Mouse (Mus musculus) cerebellum, adult 11 months (tissue): ENCODE measurements around the gene Pcolce.
"Not testable (repeated sequence)": the region's sequence is repeated elsewhere in the genome, so short reads cannot be mapped to it uniquely, and the experiment has no call there.

Experiments used
- DNase-seq: peaks from one replicate; pipeline ENCODE4 v3.0.0; 2022

Pcolce gene

DNA sequence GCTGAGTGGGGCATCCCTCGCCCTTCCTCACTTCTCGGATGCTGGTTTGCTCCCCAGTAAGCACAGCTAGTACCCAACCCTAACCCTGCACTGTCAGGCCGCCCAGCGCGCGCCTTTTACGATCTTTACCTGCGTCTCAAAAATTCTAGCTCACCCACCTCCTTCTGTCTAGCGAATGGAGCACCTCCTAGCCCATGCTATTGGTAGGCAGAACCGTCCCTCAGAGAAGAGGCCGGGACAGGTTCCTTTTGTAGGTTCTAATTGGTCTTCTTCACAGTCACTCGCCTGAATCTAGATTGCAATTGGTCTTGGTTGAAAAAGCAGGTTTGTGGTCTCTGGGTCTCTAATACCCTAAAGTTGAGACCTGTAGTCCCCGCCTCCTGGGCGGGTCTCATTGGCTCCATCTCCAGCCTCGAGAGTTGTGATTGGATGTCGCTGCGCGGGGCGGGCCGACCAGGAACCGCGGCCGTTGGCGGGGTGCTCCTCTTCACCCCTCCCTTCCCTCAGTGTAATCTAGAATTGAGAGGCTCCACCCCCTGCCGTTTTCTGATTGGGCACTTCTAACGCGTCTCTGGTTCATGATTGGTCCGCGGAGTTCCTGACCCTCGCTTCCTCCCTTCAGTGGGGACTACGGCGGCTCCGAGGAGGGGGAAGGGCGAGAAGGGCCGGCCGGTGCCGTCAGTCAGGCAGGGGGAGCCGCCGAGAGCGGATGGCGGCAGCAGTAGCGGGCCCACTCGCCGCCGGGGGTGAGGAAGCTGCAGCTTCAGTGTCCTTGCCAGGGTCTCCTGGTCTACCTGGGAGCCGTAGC lies 15.1 kb upstream of the Pcolce start, which contains the start of the genes Fbxo24, Lrch4 and Gm20605:
Fbxo24 (minus strand) TSS at position 505 of the 808 bp plus-strand sequence.
Lrch4 (plus strand) TSS at position 624 of the 808 bp plus-strand sequence.
Gm20605 (plus strand) TSS at position 678 of the 808 bp plus-strand sequence.
- peak; percentile 99 for DNase-seq

DNA sequence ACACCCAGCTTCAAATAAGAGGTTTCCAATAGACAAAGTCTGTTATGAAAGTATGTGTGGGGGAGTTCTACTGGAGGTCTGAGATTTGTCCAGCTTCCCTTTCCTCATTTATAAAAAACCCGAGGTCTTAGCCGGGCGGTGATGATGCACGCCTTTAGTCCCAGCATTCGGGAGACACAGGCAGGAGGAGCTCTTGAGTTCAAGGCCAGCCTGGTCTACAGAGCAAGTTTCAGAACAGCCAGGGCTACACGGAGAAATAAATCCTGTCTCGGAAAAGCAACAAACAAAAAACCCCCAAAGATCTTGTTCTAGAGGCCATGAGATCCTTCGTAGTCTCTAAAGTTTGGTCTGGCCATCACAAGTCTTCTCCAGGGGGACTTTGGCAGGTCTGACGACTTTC lies 14.4 kb upstream of the Pcolce start:
- no peak for DNase-seq

DNA sequence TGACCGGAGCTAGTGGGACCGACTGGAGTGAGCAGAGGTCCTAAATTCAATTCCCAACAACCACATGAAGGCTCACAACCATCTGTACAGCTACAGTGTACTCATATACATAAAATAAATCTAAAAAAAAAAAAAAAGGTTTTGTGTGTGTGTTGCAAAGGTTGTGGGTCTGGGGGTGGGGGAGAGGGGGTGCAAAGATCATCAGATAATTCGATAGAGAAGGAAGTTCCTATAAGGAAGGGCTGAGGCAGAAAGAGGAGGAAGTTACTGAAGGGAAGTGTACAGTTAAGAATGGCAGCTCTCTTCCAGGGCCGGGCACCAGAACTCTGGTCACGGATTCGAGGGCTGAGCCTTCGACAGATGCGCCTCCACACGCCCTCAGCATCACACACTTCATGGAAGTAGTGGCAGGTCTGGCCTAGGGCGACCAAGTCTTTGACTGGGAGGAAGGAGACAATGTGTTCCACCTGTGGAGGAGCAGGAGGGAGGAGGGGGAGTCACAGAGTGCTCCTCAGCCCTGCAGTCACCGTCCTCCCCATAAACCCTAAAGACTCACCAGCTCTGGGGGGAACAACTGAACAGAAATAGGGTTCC lies 10.4 kb upstream of the Pcolce start:
- no peak for DNase-seq

DNA sequence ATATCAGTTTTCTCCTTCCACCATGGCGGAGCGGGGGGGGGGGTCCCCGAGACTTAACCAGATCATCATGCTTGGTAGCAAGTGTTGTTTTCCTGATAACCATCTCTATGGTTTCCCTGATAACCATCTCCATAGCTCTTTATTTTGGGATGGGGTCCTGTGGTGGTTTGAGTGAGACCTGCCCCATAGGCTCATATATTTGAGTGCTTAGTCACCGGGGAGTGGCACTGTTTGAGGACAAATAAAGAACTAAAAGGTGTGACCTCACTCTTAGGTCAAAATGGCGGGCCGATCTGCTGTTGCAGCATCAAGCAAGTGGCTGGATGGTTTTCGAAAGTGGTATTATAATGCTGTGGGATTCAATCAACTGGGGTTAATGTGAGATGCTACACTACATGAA lies 1.8 kb upstream of the Pcolce start:
- no peak for DNase-seq

DNA sequence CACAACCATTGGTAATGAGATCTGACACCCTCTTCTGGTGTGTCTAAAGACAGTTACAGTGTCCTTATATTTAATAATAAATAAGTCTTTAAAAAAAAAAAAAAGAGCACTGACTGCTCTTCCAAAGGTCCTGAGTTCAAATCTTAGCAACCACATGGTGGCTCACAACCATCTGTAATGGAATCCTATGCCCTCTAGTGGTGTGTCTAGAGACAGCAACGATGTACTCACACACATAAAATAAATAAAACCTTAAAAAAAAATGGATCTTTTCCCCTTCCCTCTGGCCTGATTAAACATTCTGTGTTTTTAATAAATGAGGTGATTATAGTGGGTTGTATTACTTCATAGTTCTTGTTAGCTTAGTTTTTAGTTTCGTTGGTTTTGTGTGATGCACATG lies 1.3 kb upstream of the Pcolce start:
- DNase-seq = not testable (repeated sequence)

DNA sequence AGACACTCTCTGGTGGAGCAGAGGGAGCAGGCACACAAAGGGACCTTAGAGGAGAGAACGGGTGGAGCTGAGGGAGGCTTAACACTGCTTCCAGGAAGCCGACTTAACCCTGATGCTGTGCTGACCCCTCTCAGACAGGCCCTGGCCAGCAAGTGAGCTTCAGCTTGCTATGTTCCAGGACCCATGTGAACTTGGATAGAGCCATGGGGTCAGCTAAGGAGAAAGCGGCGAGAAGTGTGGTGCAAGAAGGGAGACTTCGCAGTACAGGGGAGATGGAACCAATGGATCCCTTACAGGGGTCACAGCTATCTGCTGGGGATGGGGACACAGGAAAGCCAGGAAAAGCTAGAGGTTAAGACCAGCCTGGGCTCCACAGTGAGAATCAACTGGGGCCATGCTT lies 508 bp downstream of the Pcolce start:
- no peak for DNase-seq

DNA sequence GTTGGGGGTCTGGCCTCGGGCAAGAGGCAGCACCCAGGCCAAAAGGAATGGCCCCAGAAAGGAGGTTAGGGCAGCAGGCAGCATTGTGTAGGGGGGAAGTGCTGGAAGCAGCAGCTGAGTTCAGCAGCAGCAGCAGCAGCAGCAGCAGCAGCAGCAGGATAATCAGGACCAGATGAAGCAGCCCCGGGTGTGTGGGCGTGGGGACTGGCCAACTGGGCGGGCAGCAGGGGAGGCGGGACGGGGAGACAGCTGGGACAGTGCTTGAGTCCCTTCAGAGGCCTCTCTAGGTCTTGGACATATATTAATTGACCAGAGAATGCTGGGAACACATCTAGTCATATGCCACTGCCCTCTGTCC lies 2.4 kb downstream of the Pcolce start:
- DNase-seq = no peak

DNA sequence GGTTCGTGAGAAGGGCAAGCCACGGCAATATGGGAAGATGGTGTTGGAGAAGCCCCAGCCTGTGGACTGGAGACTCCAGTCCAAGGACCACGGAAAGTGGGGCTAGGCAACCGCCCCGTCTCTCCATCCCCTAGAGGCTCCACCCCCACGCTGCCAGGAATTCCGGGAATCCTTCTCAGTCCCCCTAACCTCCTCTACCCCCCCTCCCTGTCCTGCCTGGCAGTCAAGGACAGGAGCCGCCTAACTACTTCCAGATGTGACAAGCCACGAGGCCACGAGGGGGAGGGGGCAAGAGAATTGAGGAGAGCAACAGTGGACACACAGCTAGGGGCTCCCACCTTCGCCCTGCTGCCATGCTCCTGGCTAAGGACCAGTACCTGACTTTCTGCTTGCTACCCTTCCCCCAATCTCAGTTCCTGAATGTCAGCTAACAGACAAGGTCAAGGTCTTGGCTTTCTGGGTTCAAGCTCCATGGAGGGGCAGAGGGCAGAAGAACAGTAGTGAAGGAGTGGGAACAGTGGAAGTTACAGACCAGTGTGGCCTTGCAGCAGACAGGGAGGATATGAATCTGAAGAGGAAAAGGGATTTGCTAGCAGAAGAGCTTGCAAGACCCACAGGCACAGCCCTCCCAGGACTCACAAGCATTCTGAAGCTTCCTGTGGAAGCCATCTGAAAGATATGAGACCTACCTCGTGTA lies 2.9 kb downstream of the Pcolce start:
- DNase-seq = no peak

DNA sequence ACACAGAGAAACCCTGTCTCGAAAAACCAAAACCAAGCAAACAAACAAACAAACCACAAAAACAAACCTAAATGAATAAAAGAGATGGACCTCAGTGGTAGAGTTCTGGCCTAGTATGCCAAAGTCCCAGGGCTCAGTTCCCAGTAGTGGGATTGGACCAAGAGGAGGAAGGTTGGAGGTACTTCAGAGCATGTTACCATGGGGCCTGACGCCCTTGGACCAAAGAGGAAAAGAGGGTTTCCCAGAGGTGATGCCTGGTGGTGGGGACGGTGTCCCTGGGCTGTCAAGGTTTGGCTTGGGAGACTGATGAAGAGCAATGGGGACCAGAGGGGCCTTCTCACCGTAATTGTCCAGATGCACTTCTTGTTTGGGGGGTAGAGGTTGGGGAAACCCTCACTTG lies 3.5 kb downstream of the Pcolce start:
- DNase-seq = no peak

DNA sequence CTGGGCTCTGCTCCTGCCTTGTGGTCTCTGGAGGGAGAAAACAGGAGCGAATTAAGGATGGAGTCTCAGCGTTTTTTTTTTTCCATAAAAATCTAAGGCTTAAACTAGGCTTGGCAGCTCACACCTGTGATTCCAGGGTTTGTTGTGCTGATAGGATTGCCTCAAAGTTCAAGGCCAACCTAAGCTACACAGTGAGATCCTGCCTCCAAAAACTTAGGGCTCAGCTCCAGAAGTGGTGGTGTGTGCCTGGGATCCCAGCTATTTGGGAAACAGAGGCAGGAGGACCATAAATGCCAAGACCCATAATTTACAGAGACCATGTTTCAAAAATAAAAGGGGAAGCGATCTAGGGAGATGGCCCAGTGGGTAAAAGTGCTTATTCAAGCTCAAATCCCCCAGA lies 4.3 kb downstream of the Pcolce start:
- no peak for DNase-seq

DNA sequence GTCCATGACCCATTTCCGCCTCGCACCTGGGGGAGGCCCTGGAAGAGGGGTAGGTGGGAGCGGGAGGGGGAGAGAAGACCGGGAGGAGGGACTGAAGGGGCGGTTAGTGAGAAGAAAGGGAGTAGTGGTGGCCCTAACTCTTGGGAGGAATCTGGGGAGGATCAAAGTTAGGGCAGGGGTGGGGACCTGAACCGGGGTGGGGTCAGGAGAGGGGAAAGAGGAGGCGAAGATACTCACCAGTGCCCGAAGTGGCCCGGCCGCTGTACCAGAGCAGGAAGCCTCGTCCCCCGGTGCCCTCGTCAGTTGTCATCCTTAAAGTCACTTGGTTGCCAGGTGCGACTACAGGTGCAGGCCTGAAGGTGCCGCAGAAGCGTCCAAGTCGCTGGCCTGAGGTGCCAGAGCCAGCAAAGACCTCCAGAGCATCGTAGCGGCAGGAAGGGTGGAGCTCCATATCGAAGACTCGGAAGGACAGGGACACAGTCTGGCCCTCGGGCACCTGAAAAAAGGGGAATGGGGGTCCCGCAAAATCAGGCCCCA lies 4.9 kb downstream of the Pcolce start:
- DNase-seq = no peak

DNA sequence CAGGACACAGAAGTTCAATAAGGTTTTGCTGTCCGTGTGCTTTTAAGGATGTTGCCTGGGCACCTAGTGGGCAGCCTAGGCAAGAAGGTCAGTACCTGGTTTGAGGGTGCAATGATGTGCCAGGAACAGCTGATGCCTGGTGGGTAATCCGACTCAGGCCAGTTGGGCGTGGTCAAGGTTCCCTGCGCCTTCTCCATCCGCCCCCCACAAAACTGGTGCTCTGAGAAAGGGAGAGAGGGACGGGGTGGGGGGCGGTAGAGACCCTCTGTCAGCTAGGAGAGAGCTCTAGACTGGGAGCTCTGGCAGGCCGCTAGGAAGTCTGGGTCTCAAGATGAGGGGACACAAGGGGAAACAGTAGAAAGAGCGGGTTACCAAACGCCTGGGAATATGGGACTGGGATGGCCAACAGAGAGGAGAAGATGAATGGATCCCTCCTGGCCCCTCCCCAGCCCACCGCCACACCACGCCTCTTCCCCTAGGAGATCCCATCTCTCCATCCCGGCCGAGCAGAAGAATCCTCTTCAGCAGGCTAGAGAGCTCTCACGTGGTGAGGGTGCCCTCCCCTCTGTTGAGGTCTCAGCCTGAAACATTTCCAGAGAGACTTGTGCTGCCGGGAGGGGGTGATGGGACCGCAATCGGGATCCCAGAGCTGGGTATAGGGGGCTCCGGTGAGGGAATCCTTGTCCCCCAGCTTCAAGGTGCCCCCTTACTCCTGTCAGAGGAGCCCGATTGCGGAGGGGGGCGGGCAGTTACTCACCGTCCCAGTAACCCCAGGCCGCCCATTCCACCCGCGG lies 5.5 kb downstream of the Pcolce start:
- DNase-seq = no peak

DNA sequence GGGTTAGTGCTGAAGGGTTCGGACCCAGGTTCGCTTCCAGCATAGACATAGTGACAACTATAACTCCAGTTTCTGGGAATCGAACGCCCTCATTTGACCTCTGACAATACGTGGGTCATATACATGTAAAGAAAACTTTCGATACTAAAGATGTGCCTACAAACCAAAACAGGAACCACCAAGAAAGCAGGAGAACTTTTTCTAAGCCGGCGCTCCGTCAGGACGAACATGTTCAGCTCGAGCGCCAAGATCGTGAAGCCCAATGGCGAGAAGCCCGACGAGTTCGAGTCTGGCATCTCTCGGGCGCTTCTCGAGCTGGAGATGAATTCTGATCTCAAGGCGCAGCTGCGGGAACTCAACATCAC lies 12.2 kb downstream of the Pcolce start:
- no peak for DNase-seq

DNA sequence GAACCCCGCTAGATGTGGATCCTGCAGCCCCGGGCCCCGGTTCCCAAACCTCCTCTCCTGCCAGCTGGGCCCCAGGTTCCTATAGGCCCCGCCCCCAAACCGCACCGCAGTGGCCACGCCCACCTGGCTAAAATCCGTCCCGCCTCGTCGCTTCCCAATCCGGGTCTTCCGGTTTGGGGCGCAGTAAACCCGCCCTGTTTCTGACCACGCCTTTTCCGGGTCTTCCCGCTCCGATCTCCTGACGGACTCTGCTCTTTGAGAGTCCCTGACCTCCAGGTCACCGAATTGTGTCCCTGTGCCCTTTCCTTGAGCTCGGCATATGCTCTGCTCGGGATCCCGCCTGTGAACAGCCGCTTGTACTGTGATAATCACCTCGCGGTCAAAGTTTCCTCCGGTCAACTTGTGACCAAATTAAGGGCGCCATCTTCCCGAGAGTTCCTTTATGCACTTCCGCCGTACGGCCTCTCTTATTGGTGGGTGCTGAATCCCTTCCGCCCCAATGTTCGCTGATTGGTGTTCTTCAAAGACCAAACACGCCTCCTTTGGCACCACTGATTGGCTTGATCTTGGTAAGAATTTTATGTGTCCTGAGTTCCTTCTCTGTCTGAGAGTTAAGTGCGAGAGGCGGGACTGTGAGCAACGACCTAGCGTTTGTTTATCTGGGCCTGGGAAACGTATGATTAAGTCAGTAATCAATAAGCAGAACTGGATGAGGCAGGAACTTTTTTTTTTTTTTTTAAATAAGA lies 12.8 kb downstream of the Pcolce start, which contains the start of gene Mospd3:
Mospd3 (minus strand) TSS at position 440 of the 746 bp plus-strand sequence.
- DNase-seq = peak; percentile 95

DNA sequence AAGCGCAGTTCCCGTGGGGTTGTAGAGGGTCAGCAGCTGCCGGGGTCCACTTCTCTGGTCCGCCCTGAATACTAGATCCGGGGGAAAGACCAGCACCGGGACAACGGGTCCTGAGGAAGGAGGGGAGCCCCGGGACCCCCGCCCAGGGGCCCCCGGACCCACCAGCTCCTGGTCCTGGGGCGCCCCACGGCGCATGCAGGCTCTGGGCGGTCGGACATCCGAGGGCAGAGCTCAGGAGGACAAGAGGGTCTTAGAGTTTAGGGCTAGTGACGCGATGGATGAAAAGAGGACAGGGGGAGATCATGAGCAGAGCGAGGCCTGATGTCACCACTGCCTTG lies 13.3 kb downstream of the Pcolce start:
- no peak for DNase-seq

DNA sequence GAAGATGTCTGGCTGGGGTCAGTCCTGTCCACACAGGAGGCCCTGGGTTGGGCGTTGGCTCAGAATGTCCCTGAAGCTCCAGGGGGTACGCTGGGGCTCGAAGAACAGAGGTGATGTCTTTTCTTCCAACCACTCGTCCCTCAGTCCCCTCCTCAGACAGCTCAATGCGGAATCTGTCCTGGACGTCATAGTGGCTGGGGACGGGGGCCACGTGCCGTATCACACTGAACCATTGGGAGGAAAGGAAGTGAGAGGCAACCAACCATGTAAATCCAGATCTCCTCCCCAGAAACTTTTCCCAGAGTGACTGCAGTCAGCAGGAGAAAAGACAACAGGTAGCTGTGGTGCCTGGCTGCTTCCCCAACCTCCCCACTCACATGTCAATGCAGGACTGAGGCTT lies 14.0 kb downstream of the Pcolce start:
- DNase-seq = no peak

DNA sequence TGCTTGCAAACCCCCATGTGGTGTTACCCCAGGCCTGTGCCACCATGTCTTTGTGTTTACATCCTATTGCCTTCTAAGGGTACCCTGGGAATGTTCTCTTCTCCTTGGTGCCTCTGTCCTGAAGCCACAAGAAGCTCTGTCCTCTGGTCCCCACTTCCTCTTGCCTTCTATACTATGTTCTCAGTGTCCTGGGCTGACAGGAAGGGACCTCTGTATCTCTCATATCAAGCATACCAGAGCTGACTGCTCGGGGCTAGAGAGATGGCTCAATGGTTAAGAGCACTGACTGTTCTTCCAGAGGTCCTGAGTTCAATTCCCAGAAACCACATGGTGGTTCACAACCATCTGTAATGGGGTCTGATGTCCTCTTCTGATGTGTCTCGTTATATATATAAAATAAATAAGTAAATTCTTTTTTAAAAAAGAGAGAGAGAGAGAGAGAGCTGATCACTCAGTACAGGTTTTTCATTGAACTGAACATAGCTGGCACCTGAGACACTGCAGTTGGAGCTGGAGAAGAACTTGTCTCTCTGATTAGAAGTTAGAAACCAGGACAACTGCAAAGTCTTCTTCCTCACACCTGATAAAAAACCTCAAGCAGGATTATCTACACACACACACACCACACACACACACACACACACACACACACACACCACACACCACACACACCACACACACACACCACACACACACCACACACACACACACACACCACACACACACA lies 15.3 kb downstream of the Pcolce start:
- no peak for DNase-seq

DNA sequence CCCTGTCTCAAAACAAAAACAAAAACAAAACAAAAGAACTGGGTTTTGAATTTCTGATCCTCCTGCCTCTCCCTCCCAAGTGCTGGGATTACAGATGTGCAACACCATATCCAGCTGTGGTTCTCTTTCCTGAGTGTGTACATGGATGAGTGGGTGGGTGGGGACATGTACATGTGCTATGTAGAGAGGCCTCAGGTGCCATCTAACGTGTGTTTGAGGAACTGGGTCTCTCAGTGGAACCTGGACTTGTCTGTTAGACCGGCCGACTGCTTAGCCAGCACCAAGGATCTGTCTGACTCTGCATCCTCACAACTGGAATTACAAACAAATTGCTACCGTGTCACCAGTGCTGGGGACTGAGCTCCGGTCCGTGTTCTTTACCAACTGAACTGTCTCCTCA lies 16.0 kb downstream of the Pcolce start:
- no peak for DNase-seq

DNA sequence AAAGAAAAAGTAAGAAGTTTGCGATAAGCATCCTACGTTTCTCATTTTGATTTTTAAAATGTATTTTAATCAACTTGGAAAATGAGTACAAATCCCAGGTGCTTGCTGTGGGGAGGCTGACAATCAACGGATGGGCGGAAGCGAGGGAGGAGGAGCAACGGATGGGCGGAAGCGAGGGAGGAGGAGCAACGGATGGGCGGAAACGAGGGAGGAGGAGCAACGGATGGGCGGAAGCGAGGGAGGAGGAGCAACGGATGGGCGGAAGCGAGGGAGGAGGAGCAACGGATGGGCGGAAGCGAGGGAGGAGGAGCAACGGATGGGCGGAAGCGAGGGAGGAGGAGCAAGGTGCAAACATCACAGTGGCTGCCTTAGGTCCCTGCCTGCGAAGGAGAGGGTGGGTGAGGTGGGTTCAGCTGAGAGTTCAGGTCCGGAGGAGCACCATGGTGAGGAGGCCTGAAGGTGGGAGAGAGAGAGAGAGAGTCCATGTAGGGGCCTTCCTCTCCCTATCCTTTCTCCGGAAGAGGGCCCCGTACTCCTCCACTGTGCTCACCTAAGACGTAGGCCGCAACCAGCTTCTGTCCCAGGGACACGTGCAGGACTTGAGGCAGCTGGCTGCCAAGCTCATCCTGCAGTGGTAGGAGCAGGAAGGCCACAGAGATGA lies 16.9 kb downstream of the Pcolce start:
- no peak for DNase-seq

DNA sequence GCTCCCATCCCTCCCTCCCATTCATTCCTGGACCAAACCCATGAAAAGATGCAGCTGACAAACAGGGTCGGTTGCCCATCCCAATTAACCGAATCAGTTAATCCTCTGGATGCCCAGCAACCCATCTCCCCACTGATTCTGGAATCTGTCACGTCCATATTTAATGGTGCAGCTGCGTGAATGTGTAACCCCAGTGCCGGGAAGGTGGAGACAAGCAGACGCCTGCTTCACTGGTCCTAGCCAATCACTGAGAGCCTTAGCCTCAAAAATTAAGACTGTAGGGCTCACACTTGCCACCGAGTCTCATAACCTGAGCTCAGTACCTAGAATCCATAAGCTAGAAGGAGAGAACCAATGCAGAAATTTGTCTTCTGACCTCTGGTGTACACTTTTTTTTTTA lies 17.7 kb downstream of the Pcolce start:
- DNase-seq = no peak

DNA sequence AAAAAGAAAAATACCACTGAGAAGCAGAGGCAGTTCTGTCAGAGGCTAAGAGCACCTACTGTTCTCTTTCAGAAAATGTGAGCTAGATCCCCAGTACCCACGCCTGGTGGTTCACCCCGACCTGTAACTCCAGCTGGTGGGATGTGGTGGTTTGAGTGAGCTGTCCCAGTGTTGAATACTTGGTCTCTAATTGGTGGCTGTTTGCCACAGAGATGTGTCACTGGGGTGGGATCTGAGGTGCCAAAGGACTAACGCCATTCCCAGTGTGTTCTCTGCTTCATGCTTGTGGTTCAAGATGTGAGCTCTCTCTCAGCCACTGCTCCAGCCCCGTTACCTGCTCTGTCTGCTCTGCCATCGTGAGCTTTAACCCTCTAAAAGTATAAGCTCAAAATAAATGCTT lies 23.1 kb downstream of the Pcolce start:
- no peak for DNase-seq
